Mouse (Mus musculus) erythroblast, adult 5-6 weeks (primary cell): ENCODE measurements around the gene Sv2a. TPM values are rescaled to one million over a fixed set of nuclear protein-coding genes. Genes with fewer than 3 reads are reported as not detected.

Experiments
- ATAC-seq: replicated peaks from 2 replicates; pipeline ENCODE4 v1.8.0; 2016; ENCODE audit warnings: moderate number of reproducible peaks, mild to moderate bottlenecking, moderate TSS enrichment, inconsistent platforms; ENCODE audit not compliant: poor library complexity, low FRiP score, severe bottlenecking
- total RNA-seq, 2 experiments: library from RNA; stranded (forward) in 1 of 2; stranded (reverse) in 1 of 2; fragments of 150-400 nt in 1 of 2; fragments of 200-764, 138-1000 nt in 1 of 2; gene quantifications; 2 replicates each; pipeline versions ENCODE4 v1.2.3 to v1.2.4; 2015 to 2017; ENCODE audit warnings: low replicate concordance in 2 of 2

The Sv2a gene
- total RNA-seq (2015; ENCODE audit: low replicate concordance) (not detected in 2 replicates), total RNA-seq (2017; ENCODE audit: low replicate concordance) (not detected in 2 replicates)

GRCm38 (mm10) chr3:96180727-96181477 is at the start of gene Sv2a:
TSS of gene Sv2a (plus strand) at chr3:96181151.
- ATAC-seq = no peak

- ATAC-seq = no peak
These were observed 48.5 kb upstream of the Sv2a start for GRCm38 (mm10) chr3:96132478-96132877.

GRCm38 (mm10) chr3:96133327-96133905 is 47.5 kb upstream of the Sv2a start:
- no peak for ATAC-seq

GRCm38 (mm10) chr3:96135011-96135410 is 45.9 kb upstream of the Sv2a start:
- no peak for ATAC-seq

GRCm38 (mm10) chr3:96147950-96148349 is 33.0 kb upstream of the Sv2a start:
- ATAC-seq = peak; percentile 87

- no peak for ATAC-seq
These were observed 29.1 kb upstream of the Sv2a start for GRCm38 (mm10) chr3:96151836-96152235.

GRCm38 (mm10) chr3:96152611-96153010 is 28.3 kb upstream of the Sv2a start:
- ATAC-seq = no peak

GRCm38 (mm10) chr3:96155501-96155900 is 25.4 kb upstream of the Sv2a start:
- no peak for ATAC-seq

GRCm38 (mm10) chr3:96159820-96160219 is 21.1 kb upstream of the Sv2a start:
- no peak for ATAC-seq

- ATAC-seq = no peak
These were observed 20.6 kb upstream of the Sv2a start for GRCm38 (mm10) chr3:96160222-96160802.

- ATAC-seq = no peak
These were observed 20.0 kb upstream of the Sv2a start for GRCm38 (mm10) chr3:96160803-96161516.

GRCm38 (mm10) chr3:96161869-96162840 is 18.8 kb upstream of the Sv2a start, which contains the start of gene Mtmr11:
TSS of gene Mtmr11 (plus strand) at chr3:96162004.
- no peak for ATAC-seq

- no peak for ATAC-seq
These were observed 17.9 kb upstream of the Sv2a start for GRCm38 (mm10) chr3:96163040-96163439.

GRCm38 (mm10) chr3:96168466-96169158 is 12.3 kb upstream of the Sv2a start:
- no peak for ATAC-seq

GRCm38 (mm10) chr3:96170276-96170675 is 10.7 kb upstream of the Sv2a start:
- no peak for ATAC-seq

GRCm38 (mm10) chr3:96170976-96171545 is 9.9 kb upstream of the Sv2a start:
- ATAC-seq = no peak

GRCm38 (mm10) chr3:96171583-96172196 is 9.3 kb upstream of the Sv2a start:
- no peak for ATAC-seq
